Mouse (Mus musculus) thymus, adult 2 months (tissue): ENCODE results near the gene Tshz3.

Experiments used
- CTCF ChIP-seq: fragments of 200-500 bp; IDR thresholded peaks from 2 replicates; pipeline ENCODE4 v1.5.1; 2012; ENCODE audit warnings: mild to moderate bottlenecking, control low read depth, low read length, moderate library complexity, borderline replicate concordance; ENCODE audit not compliant: control insufficient read depth, poor library complexity, insufficient read depth; ENCODE audit errors: extremely low read depth
- POLR2A ChIP-seq: fragments of 200-500 bp; IDR thresholded peaks from 2 replicates; pipeline ENCODE4 v1.6.1; 2012; ENCODE audit warnings: mild to moderate bottlenecking, low read length, control low read depth, moderate library complexity; ENCODE audit not compliant: control insufficient read depth, poor library complexity, insufficient read depth; ENCODE audit errors: extremely low read depth

DNA sequence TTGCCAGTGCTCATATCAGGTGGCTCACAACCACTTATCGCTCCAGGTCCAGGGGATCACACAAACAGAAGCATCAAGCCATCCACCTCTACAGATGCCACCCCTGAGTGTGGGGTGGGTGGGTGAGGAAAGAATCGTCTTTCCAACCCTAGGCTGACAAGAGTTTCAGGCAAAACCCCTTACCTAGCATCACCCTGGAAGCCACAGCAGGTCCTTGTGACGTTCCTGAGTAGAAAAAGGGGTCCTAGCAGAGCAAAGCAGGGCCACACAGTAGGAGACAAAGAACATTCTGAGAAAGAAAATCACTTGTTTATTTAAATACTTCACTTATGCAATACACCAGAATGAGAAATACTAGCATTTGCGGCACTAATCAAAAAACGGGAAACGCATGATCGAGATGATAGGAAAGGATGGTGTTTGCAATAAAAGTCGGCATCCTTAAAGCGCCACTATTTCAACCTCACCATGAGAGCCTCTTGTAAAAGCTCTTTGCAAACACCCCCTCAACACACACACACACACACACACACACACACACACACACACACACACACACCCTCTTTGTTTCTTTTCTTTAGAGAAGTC lies 18.8 kb upstream of the Tshz3 start:
- no peak for TF ChIP-seq CTCF
- TF ChIP-seq POLR2A, result no peak
